Mouse (Mus musculus) CH12.LX (cell line): Measurements from ENCODE around the gene C2cd4d. TPM values are rescaled to one million over a fixed set of nuclear protein-coding genes. Genes with fewer than 3 reads are reported as not detected.

Experiments
- DNase-seq: peaks from one replicate; pipeline ENCODE4 v3.0.0-alpha.2; 2013; ENCODE audit errors: extremely low read depth
- H3K27ac ChIP-seq: 2 replicates; pipeline ENCODE4 v1.5.1; 2012; ENCODE audit warnings: low read depth, mild to moderate bottlenecking, control low read depth, moderate library complexity; ENCODE audit not compliant: insufficient read depth
- H3K27me3 ChIP-seq: replicated peaks from 2 replicates; pipeline ENCODE3; 2012; ENCODE audit warnings: inconsistent platforms
- H3K36me3 ChIP-seq, 2 experiments: replicated peaks in 1 of 2; 2 replicates each; pipeline versions ENCODE3 to v1.6.1; 2012; ENCODE audit warnings: inconsistent platforms in 1 of 2, low read length in 1 of 2, mild to moderate bottlenecking in 1 of 2, mixed read lengths in 1 of 2, moderate library complexity in 1 of 2; ENCODE audit not compliant: control insufficient read depth in 1 of 2, insufficient read depth in 1 of 2
- H3K4me1 ChIP-seq, 2 experiments: 2 replicates each; pipeline ENCODE4 v1.6.1; 2012; ENCODE audit warnings: inconsistent platforms in 1 of 2, moderate library complexity in 1 of 2; ENCODE audit not compliant: insufficient read depth in 2 of 2, control insufficient read depth in 1 of 2
- H3K4me2 ChIP-seq: 2 replicates; pipeline ENCODE4 v1.6.1; 2012; ENCODE audit warnings: low read depth, mild to moderate bottlenecking, control low read depth; ENCODE audit not compliant: poor library complexity, insufficient read depth, severe bottlenecking
- H3K4me3 ChIP-seq, 3 experiments: fragments of 150-350 bp in 1 of 3; sonication (generic) in 1 of 3; replicated peaks in 1 of 3; 2 replicates each; pipeline versions ENCODE3 to v1.5.1; 2011 to 2012; ENCODE audit warnings: low read depth in 2 of 3, low read length in 2 of 3, mild to moderate bottlenecking in 2 of 3, moderate library complexity in 2 of 3, control low read depth in 1 of 3, improper control_type of control experiment in 1 of 3, inconsistent platforms in 1 of 3, mixed read lengths in 1 of 3; ENCODE audit not compliant: poor library complexity in 1 of 3
- H3K79me2 ChIP-seq: replicated peaks from 2 replicates; pipeline ENCODE4 v1.6.1; 2012; ENCODE audit warnings: mild to moderate bottlenecking, moderate library complexity; ENCODE audit not compliant: control insufficient read depth, poor library complexity, insufficient read depth, severe bottlenecking; ENCODE audit errors: extremely low read depth
- H3K9ac ChIP-seq: 2 replicates; pipeline ENCODE4 v1.6.1; 2012; ENCODE audit warnings: low read depth, mild to moderate bottlenecking, control low read depth, moderate library complexity; ENCODE audit not compliant: insufficient read depth
- H3K9me3 ChIP-seq: replicated peaks from 2 replicates; pipeline ENCODE3; 2012; ENCODE audit warnings: low read length, inconsistent platforms, mixed read lengths
- BHLHE40 ChIP-seq: IDR thresholded peaks from 2 replicates; pipeline ENCODE4 v1.6.1; 2011; ENCODE audit warnings: mild to moderate bottlenecking, low read depth, low read length, improper control_type of control experiment
- CHD1 ChIP-seq: IDR thresholded peaks from 2 replicates; pipeline ENCODE4 v1.6.1; 2012; ENCODE audit warnings: low read depth, low read length, improper control_type of control experiment, inconsistent platforms
- CHD2 ChIP-seq: IDR thresholded peaks from 2 replicates; pipeline ENCODE4 v1.6.1; 2011; ENCODE audit warnings: low read length, improper control_type of control experiment
- E2F4 ChIP-seq: IDR thresholded peaks from 2 replicates; pipeline ENCODE4 v1.6.1; 2011; ENCODE audit warnings: low read depth, low read length, improper control_type of control experiment; ENCODE audit not compliant: insufficient replicate concordance
- EP300 ChIP-seq: IDR thresholded peaks from 2 replicates; pipeline ENCODE4 v1.6.1; 2011; ENCODE audit warnings: low read length, improper control_type of control experiment
- IRF4 ChIP-seq: IDR thresholded peaks from 2 replicates; pipeline ENCODE4 v1.6.1; 2014; ENCODE audit warnings: low read depth, mild to moderate bottlenecking, inconsistent platforms, low read length, improper control_type of control experiment
- MEF2A ChIP-seq: IDR thresholded peaks from 2 replicates; pipeline ENCODE4 v1.6.1; 2014; ENCODE audit warnings: low read depth, mild to moderate bottlenecking, inconsistent platforms, low read length, improper control_type of control experiment, borderline replicate concordance
- RAD21 ChIP-seq: IDR thresholded peaks from 2 replicates; pipeline ENCODE4 v1.6.1; 2011; ENCODE audit warnings: low read depth, mild to moderate bottlenecking, low read length, improper control_type of control experiment, moderate library complexity
- RCOR1 ChIP-seq: conservative IDR thresholded peaks from 2 replicates; pipeline ENCODE4 v1.6.1; 2012; ENCODE audit warnings: low read depth, mild to moderate bottlenecking, inconsistent platforms, low read length, improper control_type of control experiment
- SIN3A ChIP-seq: IDR thresholded peaks from 2 replicates; pipeline ENCODE4 v1.6.1; 2012; ENCODE audit warnings: low read length, improper control_type of control experiment, inconsistent platforms
- ZNF384 ChIP-seq: IDR thresholded peaks from 2 replicates; pipeline ENCODE4 v1.6.1; 2012; ENCODE audit warnings: low read depth, low read length, improper control_type of control experiment, inconsistent platforms
- dilution Hi-C: fragments of 300-500 bp; cut with MboI; formaldehyde crosslinking; loops from 2 replicates; pipeline ENCODE4 v1.14.3; 2020; ENCODE audit warnings: low sequenced_read_pairs; ENCODE audit not compliant: extremely low pct_unique_long_range_greater_than_20kb, extremely low pct_ligation_motif_present
- in situ Hi-C: fragments of 300-500 bp; cut with MboI; formaldehyde crosslinking; loops from 3 replicates; pipeline ENCODE4 v1.14.3; 2019; ENCODE audit warnings: low sequenced_read_pairs, low pct_ligation_motif_present, low pct_unique_long_range_greater_than_20kb, mixed read lengths
- polyA plus RNA-seq: library from polyadenylated mRNA; unstranded; fragments of >175 nt; gene quantifications from 2 replicates; pipeline ENCODE4 v1.2.1, GENCODE M21; 2012; ENCODE audit warnings: low read depth; ENCODE audit not compliant: insufficient read length
- total RNA-seq, 2 experiments: library from RNA; depleted of rRNA; stranded (reverse); fragments of 300-350 nt in 1 of 2; fragments of >200 nt in 1 of 2; gene quantifications; 2 replicates each; pipeline ENCODE4 v1.2.3; 2012 to 2014

The C2cd4d gene
- total and polyA plus RNA-seq, 3 experiments: not detected

DNA sequence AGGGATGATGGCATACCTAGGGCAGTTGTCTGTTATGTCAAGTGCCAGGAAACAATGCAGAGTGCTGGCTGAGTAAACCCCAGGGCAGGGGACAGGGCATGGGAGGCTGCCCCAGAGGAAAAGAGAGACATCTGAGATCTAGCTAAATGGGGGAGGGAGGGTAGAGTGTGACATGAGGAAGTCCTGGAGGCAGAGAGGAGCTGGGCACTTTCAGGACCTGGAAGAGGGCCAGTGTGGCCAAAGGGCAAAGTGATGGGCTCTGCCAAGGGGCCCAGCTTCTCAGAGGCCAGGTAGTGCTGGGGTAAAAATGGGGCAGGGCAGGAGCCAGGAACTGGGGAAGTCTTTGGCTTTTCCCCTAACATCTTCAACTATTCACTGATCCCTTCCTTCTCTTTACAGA is 12.4 kb downstream of the C2cd4d start:
- in situ Hi-C loops: loop anchor here (5.0 kb wide), 1 partner anchor 53 kb away; no protein-coding TSS in a partner anchor
- TF ChIP-seq RAD21: no peak
- Histone ChIP-seq H3K36me3 (no peaks in the 10 kb centered on the region), H3K9me3 (no peaks in the 10 kb centered on the region), H3K79me2 (no peaks in the 10 kb centered on the region), H3K27me3 (no peaks in the 10 kb centered on the region), H3K4me1 (peaks cover 24 to 69% of the 10 kb centered on the region in 2 experiments), H3K4me3 (no peak overlapping the region), H3K4me2 (no peak overlapping the region), H3K27ac (no peak overlapping the region), H3K9ac (no peak overlapping the region)
- dilution Hi-C loops: no loop called here
- DNase-seq: no peak

DNA sequence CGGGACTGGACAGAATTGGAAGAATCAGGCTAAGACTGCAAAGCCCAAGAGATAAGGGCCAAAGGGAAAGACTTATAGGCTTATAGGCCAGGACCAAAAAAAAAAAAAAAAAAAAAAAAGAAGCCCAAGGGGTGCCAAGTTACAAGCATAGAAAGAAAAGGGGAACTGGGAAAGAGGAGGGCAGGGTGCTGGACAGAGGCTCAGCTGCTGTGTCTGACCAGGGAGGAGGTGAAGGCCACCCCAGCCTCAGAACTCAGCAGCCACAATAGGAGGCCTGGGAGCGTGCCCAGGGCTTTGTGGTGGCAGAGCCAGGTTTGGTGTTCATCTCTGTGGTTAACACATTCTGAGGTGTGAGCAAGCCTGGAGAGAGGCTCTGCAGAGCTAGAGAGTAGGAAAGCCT is 12.9 kb downstream of the C2cd4d start:
- Histone ChIP-seq H3K27me3 (no peaks in the 10 kb centered on the region), H3K27ac (no peak overlapping the region), H3K4me2 (no peak overlapping the region), H3K9ac (no peak overlapping the region), H3K9me3 (no peaks in the 10 kb centered on the region), H3K4me1 (peaks cover 25 to 72% of the 10 kb centered on the region in 2 experiments), H3K79me2 (no peaks in the 10 kb centered on the region), H3K4me3 (no peak overlapping the region), H3K36me3 (no peaks in the 10 kb centered on the region)
- TF ChIP-seq ZNF384 (peak; percentile 95), EP300 (peak; percentile 42; the same call in 1 of the 2 replicates), MEF2A (no peak), IRF4 (peak; percentile 83)
- in situ Hi-C loops: loop anchor here (5.0 kb wide), 1 partner anchor 52 kb away; no protein-coding TSS in a partner anchor
- dilution Hi-C loops: no loop called here
- no peak for DNase-seq

GRCm38 (mm10) chr3:94375861-94376260 is 13.6 kb downstream of the C2cd4d start:
- Histone ChIP-seq H3K4me3 (no peak overlapping the region), H3K4me2 (no peak overlapping the region), H3K4me1 (peaks cover 25 to 79% of the 10 kb centered on the region in 2 experiments), H3K79me2 (no peaks in the 10 kb centered on the region), H3K9ac (no peak overlapping the region), H3K36me3 (no peaks in the 10 kb centered on the region), H3K9me3 (no peaks in the 10 kb centered on the region), H3K27ac (no peak overlapping the region), H3K27me3 (no peaks in the 10 kb centered on the region)
- dilution Hi-C loops (no loop called here), in situ Hi-C loops (loop anchor here (5.0 kb wide), 1 partner anchor 51 kb away; no protein-coding TSS in a partner anchor)
- DNase-seq: no peak
- no peak for TF ChIP-seq SIN3A
- no peak for TF ChIP-seq RCOR1
- no peak for TF ChIP-seq E2F4
- TF ChIP-seq BHLHE40: no peak
- no peak for TF ChIP-seq CHD2
- TF ChIP-seq CHD1: no peak
- TF ChIP-seq, all 38 proteins: peak for 0
